Mouse (Mus musculus): Measurements from ENCODE around the gene Eif5a2. TPM values are rescaled to one million over a fixed set of nuclear protein-coding genes. Genes with fewer than 3 reads are reported as not detected.
A peak's percentile ranks its signal among the peaks of the same experiment; 100 is the strongest.

Eif5a2 gene
- polyA plus RNA-seq, 1 experiment from 2014 or later = 2.8 TPM

DNA sequence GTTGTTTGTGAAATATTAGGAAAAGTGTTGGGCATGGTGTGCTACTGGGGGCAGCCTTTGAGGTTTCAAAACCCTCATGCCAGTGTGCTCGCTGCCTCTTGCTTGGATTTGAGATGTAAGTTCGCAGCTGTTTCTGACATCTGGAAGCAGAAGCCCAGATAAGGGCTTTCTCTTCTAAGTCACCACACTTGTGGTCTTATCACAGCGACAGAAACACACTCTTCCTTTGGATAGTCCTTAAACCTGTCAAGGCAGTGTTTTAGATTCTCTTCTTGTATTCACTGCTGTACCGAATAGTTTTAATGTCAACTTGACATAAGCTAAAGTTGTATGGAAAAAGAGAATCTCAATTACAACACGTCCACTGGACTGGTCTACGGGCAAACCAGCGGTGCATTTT is 5.7 kb upstream of the Eif5a2 start:
- ATAC-seq = no peak
- no peak for TF ChIP-seq CTCF (IDR thresholded peaks at IDR 0.05; ENCODE audit: low read depth)
- H3K9me3 ChIP-seq (ENCODE audit: control insufficient read depth) = no peaks in the 10 kb centered on the region
- H3K4me3 ChIP-seq (ENCODE audit: low read depth, low read length) = no peak overlapping the region
- H3K9ac ChIP-seq (ENCODE audit: low read depth, low read length) = no peak overlapping the region
- H3K4me2 ChIP-seq (replicated peaks; ENCODE audit: low read depth) = no peak overlapping the region
- WGBS = 87% methylated on average over 7 of the region's 7 CpGs
- H3K27me3 ChIP-seq (replicated peaks; ENCODE audit: control insufficient read depth, insufficient read depth, low read length) = no peaks in the 10 kb centered on the region
- no peak overlapping the region for H3K27ac ChIP-seq (ENCODE audit: low read depth, low read length)
- H3K4me1 ChIP-seq (replicated peaks; ENCODE audit: control insufficient read depth, insufficient read depth, low read length) = no peaks in the 10 kb centered on the region
- no peaks in the 10 kb centered on the region for H3K36me3 ChIP-seq (ENCODE audit: control insufficient read depth, insufficient read depth)

DNA sequence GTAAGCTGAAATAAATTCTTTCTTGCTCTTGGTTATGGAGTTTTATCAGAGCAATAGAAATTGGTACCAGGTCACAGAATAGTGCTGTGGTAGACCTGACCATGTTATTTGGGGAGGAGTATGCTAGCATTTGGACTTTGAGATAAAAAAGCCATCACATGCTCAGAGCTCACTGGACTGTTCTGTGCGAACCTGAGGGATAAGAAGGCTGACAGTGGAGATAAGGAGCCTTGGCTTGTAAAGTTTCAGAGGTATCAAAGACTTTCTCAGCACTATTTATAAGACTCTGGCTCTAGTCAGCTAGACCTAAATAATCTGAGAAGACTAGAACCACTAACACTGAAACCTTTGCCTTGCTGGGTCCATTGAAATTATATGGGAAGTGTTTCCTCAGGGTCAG is 5.1 kb upstream of the Eif5a2 start:
- Histone ChIP-seq H3K4me1 (replicated peaks; ENCODE audit: control insufficient read depth, insufficient read depth, low read length) (no peaks in the 10 kb centered on the region), H3K9ac (ENCODE audit: low read depth, low read length) (no peak overlapping the region), H3K4me2 (replicated peaks; ENCODE audit: low read depth) (no peak overlapping the region), H3K9me3 (ENCODE audit: control insufficient read depth) (no peaks in the 10 kb centered on the region), H3K27me3 (replicated peaks; ENCODE audit: control insufficient read depth, insufficient read depth, low read length) (no peaks in the 10 kb centered on the region), H3K4me3 (ENCODE audit: low read depth, low read length) (no peak overlapping the region), H3K27ac (ENCODE audit: low read depth, low read length) (no peak overlapping the region), H3K36me3 (ENCODE audit: control insufficient read depth, insufficient read depth) (no peaks in the 10 kb centered on the region)
- ATAC-seq = no peak
- WGBS = 38% methylated on average over 1 of the region's 1 CpGs
- no peak for TF ChIP-seq CTCF (IDR thresholded peaks at IDR 0.05; ENCODE audit: low read depth)

DNA sequence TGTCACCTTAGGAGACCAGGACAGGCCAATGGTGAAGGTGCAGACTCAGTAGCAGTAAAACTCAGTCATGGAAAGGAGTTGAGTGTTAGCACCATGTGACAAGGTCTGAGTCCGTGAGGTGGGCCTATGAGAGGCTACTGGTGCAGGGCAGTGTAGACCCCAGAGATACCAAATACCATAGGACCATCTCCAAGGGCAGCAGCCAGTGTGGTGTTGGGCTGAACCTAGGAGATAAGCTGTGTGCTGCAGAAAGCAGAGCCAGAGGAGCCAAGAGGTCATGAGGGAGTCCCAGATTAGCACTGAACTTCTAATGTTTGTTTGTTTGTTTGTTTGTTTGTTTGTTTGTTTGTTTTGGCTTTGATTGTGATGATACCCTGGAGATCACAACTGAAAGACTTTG is 4.6 kb upstream of the Eif5a2 start:
- no peak for TF ChIP-seq CTCF (IDR thresholded peaks at IDR 0.05; ENCODE audit: low read depth)
- H3K4me3 ChIP-seq (ENCODE audit: low read depth, low read length) = no peak overlapping the region
- H3K9me3 ChIP-seq (ENCODE audit: control insufficient read depth) = no peaks in the 10 kb centered on the region
- H3K27ac ChIP-seq (ENCODE audit: low read depth, low read length) = no peak overlapping the region
- no peak for ATAC-seq
- no peak overlapping the region for H3K9ac ChIP-seq (ENCODE audit: low read depth, low read length)
- H3K36me3 ChIP-seq (ENCODE audit: control insufficient read depth, insufficient read depth) = no peaks in the 10 kb centered on the region
- no peaks in the 10 kb centered on the region for H3K27me3 ChIP-seq (replicated peaks; ENCODE audit: control insufficient read depth, insufficient read depth, low read length)
- no peaks in the 10 kb centered on the region; the same call in 1 of the 2 replicates for H3K4me1 ChIP-seq (replicated peaks; ENCODE audit: control insufficient read depth, insufficient read depth, low read length)
- WGBS = 68% methylated on average over 1 of the region's 1 CpGs
- no peak overlapping the region for H3K4me2 ChIP-seq (replicated peaks; ENCODE audit: low read depth)

DNA sequence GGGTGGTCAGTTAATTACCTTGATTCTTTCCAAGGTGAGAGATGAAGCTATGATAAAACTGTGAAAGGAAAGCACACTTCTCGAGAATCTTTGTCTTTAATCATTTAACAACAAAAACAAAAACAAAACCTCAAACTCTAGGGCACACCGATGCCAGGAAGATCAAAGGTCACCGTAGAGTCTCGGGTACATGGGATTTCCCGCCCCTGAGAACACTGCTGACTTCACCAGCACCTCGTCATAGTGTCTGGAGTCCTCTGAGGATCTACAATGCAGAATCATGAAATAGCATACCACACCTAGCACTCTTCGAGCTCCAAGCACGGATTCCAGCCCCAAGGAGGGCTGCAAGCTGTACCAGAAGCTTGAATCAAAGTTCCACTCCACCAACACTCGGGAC is 565 bp upstream of the Eif5a2 start:
- Histone ChIP-seq H3K4me1 (replicated peaks; ENCODE audit: control insufficient read depth, insufficient read depth, low read length) (no peaks in the 10 kb centered on the region; the same call in 1 of the 2 replicates), H3K36me3 (ENCODE audit: control insufficient read depth, insufficient read depth) (no peaks in the 10 kb centered on the region), H3K4me2 (replicated peaks; ENCODE audit: low read depth) (peak overlapping the region; percentile 99; the same call in 1 of the 2 replicates), H3K27ac (ENCODE audit: low read depth, low read length) (no peak overlapping the region), H3K27me3 (replicated peaks; ENCODE audit: control insufficient read depth, insufficient read depth, low read length) (no peaks in the 10 kb centered on the region), H3K4me3 (ENCODE audit: low read depth, low read length) (no peak overlapping the region), H3K9ac (ENCODE audit: low read depth, low read length) (no peak overlapping the region), H3K9me3 (ENCODE audit: control insufficient read depth) (no peaks in the 10 kb centered on the region)
- ATAC-seq = peak; percentile 6; the same call in 1 of the 2 replicates
- no peak for TF ChIP-seq CTCF (IDR thresholded peaks at IDR 0.05; ENCODE audit: low read depth)
- 77% methylated on average over 9 of the region's 9 CpGs for WGBS

DNA sequence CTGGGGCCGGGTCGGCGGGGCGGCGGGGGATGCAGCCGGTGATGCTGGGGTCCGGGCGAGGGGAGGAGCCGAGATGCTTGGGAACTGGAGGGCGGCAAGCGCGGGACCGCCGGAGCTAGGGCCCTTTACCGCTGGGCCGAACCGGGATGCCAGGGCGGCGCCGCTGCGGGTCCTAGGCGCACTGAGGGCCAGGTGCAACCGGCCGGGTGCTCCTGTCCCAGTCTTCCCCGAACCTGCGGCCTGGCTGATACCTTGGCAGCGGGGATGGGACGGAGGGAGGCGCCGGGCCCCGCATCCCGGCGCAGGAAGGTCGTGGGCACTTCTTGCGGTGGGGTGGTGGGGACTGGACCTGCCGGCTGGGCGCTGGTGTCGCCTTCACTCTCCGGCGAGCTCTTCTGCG is 346 bp downstream of the Eif5a2 start:
- no peaks in the 10 kb centered on the region for H3K9me3 ChIP-seq (ENCODE audit: control insufficient read depth)
- H3K4me2 ChIP-seq (replicated peaks; ENCODE audit: low read depth) = peak overlapping the region; percentile 99
- H3K9ac ChIP-seq (ENCODE audit: low read depth, low read length) = peak overlapping the region; percentile 35
- H3K36me3 ChIP-seq (ENCODE audit: control insufficient read depth, insufficient read depth) = no peaks in the 10 kb centered on the region
- H3K27ac ChIP-seq (ENCODE audit: low read depth, low read length) = no peak overlapping the region
- ATAC-seq = peak; percentile 42; the same call in 1 of the 2 replicates
- WGBS = 1% methylated on average over 38 of the region's 41 CpGs
- H3K4me3 ChIP-seq (ENCODE audit: low read depth, low read length) = peak overlapping the region; percentile 61
- no peaks in the 10 kb centered on the region for H3K27me3 ChIP-seq (replicated peaks; ENCODE audit: control insufficient read depth, insufficient read depth, low read length)
- TF ChIP-seq CTCF (IDR thresholded peaks at IDR 0.05; ENCODE audit: low read depth) = no peak
- no peaks in the 10 kb centered on the region; the same call in 1 of the 2 replicates for H3K4me1 ChIP-seq (replicated peaks; ENCODE audit: control insufficient read depth, insufficient read depth, low read length)

DNA sequence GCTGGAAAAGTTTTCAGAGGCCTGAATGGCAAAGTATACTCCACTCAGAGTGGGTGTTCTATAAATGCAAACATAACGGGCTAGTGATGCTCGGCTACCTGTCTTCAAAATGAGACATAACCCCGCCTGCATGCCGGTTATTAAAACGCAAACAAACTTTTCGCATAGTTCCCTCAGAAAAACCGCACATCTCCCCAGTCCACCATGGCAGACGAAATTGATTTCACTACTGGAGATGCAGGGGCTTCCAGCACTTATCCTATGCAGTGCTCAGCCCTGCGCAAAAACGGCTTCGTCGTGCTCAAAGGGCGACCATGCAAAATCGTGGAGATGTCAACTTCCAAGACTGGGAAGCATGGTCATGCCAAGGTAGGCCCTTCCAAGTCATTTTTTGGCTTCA is 772 bp downstream of the Eif5a2 start:
- H3K27ac ChIP-seq (ENCODE audit: low read depth, low read length) = no peak overlapping the region
- no peak for ATAC-seq

DNA sequence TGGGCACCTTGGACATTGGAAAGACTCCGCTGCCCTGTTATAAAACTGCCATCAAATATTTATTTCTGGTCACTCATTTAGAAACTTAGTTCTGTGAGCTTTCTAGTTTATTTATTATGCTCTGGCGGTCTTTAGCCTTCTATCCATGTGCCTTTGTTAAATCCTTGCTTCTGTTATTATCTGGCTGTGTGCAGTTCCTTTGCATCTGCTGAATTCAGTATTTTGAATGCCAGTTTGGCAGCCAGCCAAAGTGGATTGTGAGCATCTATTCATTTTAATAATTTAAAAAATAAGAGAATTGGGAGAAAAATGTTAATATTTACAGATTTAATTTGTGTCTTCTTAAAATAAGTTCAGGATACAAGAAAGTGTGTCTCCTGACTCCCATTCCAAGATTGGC is 3.1 kb downstream of the Eif5a2 start:
- ATAC-seq = no peak
- WGBS = 85% methylated on average over 2 of the region's 2 CpGs

More for the DNA sequence above, 772 bp downstream of the Eif5a2 start:
- Histone ChIP-seq H3K4me2 (replicated peaks; ENCODE audit: low read depth) (peak overlapping the region; percentile 99), H3K4me3 (ENCODE audit: low read depth, low read length) (peak overlapping the region; percentile 61), H3K36me3 (ENCODE audit: control insufficient read depth, insufficient read depth) (no peaks in the 10 kb centered on the region), H3K4me1 (replicated peaks; ENCODE audit: control insufficient read depth, insufficient read depth, low read length) (no peaks in the 10 kb centered on the region; the same call in 1 of the 2 replicates), H3K27me3 (replicated peaks; ENCODE audit: control insufficient read depth, insufficient read depth, low read length) (no peaks in the 10 kb centered on the region), H3K9me3 (ENCODE audit: control insufficient read depth) (no peaks in the 10 kb centered on the region), H3K9ac (ENCODE audit: low read depth, low read length) (peak overlapping the region; percentile 35)
- WGBS = 35% methylated on average over 14 of the region's 14 CpGs
- TF ChIP-seq CTCF (IDR thresholded peaks at IDR 0.05; ENCODE audit: low read depth) = no peak

More for the DNA sequence above, 3.1 kb downstream of the Eif5a2 start:
- Histone ChIP-seq H3K9me3 (ENCODE audit: control insufficient read depth) (no peaks in the 10 kb centered on the region), H3K4me3 (ENCODE audit: low read depth, low read length) (no peak overlapping the region), H3K36me3 (ENCODE audit: control insufficient read depth, insufficient read depth) (no peaks in the 10 kb centered on the region), H3K4me1 (replicated peaks; ENCODE audit: control insufficient read depth, insufficient read depth, low read length) (no peaks in the 10 kb centered on the region; the same call in 1 of the 2 replicates), H3K9ac (ENCODE audit: low read depth, low read length) (no peak overlapping the region), H3K27ac (ENCODE audit: low read depth, low read length) (no peak overlapping the region), H3K27me3 (replicated peaks; ENCODE audit: control insufficient read depth, insufficient read depth, low read length) (no peaks in the 10 kb centered on the region), H3K4me2 (replicated peaks; ENCODE audit: low read depth) (no peak overlapping the region)
- TF ChIP-seq CTCF (IDR thresholded peaks at IDR 0.05; ENCODE audit: low read depth) = no peak
